Mouse (Mus musculus) right cerebral cortex, postnatal 25 days (tissue): ENCODE measurements around the gene Mthfsd.

Experiments
- DNase-seq: peaks from one replicate; pipeline ENCODE4 v3.0.0; 2022

Gene Mthfsd

GRCm38 (mm10) chr8:121121704-121122103 lies 13.5 kb upstream of the Mthfsd start:
- DNase-seq = no peak

GRCm38 (mm10) chr8:121120456-121121419 lies 12.5 kb upstream of the Mthfsd start:
- no peak for DNase-seq

GRCm38 (mm10) chr8:121119635-121120455 lies 11.7 kb upstream of the Mthfsd start:
- DNase-seq = no peak

GRCm38 (mm10) chr8:121118634-121119420 lies 10.6 kb upstream of the Mthfsd start:
- DNase-seq = no peak

- DNase-seq = peak; percentile 12
Measured at GRCm38 (mm10) chr8:121117906-121118305, 9.7 kb upstream of the Mthfsd start.

- DNase-seq = no peak
Measured at GRCm38 (mm10) chr8:121117186-121117651, 9.0 kb upstream of the Mthfsd start.

- DNase-seq = no peak
Measured at GRCm38 (mm10) chr8:121116591-121117185, 8.5 kb upstream of the Mthfsd start.

- peak; percentile 29 for DNase-seq
Measured at GRCm38 (mm10) chr8:121115948-121116347, 7.8 kb upstream of the Mthfsd start, which contains the start of gene Foxc2. TSS of gene Foxc2 (plus strand) at chr8:121116171.

GRCm38 (mm10) chr8:121115136-121115535 lies 6.9 kb upstream of the Mthfsd start:
- DNase-seq = no peak

- peak; percentile 95 for DNase-seq
Measured at GRCm38 (mm10) chr8:121113261-121113660, 5.1 kb upstream of the Mthfsd start.

GRCm38 (mm10) chr8:121111145-121111907 lies 3.1 kb upstream of the Mthfsd start:
- no peak for DNase-seq

GRCm38 (mm10) chr8:121108657-121109056 lies 465 bp upstream of the Mthfsd start:
- no peak for DNase-seq

GRCm38 (mm10) chr8:121104049-121104818 lies 4.0 kb downstream of the Mthfsd start:
- peak; percentile 50 for DNase-seq

GRCm38 (mm10) chr8:121093496-121093895 lies 14.7 kb downstream of the Mthfsd start:
- no peak for DNase-seq

- peak; percentile 68 for DNase-seq
Measured at GRCm38 (mm10) chr8:121092627-121093026, 15.6 kb downstream of the Mthfsd start.

GRCm38 (mm10) chr8:121092141-121092540 lies 16.1 kb downstream of the Mthfsd start:
- DNase-seq = no peak

- no peak for DNase-seq
Measured at GRCm38 (mm10) chr8:121090716-121091115, 17.5 kb downstream of the Mthfsd start.

GRCm38 (mm10) chr8:121089631-121090380 lies 18.4 kb downstream of the Mthfsd start:
- DNase-seq = no peak

GRCm38 (mm10) chr8:121088871-121089630 lies 19.1 kb downstream of the Mthfsd start:
- DNase-seq = no peak
